Mouse (Mus musculus): ENCODE data around the gene Ackr2. TPM values are rescaled to one million over a fixed set of nuclear protein-coding genes. Genes with fewer than 3 reads are reported as not detected.

Ackr2 gene
- polyA plus RNA-seq, 1 experiment, result 1.1 TPM

DNA sequence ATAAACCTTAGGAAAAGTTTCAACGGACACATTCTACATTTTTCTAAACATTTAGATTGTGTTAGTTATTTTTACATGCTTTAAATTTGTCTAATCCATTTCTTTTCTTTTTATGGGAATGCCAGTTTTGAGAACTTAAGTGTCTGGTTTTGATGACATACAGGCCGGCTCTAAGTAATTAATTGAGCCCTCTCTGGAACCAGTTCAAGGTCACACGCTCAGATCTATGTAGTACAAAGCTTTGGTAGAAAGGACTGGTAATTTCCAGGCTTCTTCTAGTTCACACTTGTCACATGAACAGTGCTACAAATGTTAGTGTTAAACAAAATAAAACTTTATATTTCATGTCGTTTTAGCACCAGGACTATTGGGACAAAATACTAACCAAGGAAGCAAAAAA lies 33.3 kb upstream of the Ackr2 start:
- no peak for DNase-seq
- no peak overlapping the region for H3K27ac ChIP-seq (ENCODE audit: insufficient read depth, low read depth, low read length)
- no peaks in the 10 kb centered on the region for H3K4me1 ChIP-seq (ENCODE audit: control insufficient read depth, insufficient read depth, low read length)
- H3K4me3 ChIP-seq (ENCODE audit: insufficient read depth, low read depth, low read length), result no peak overlapping the region
- no peak for TF ChIP-seq CTCF (conservative IDR thresholded peaks at IDR 0.05; ENCODE audit: insufficient read depth, insufficient read length, low read depth, low read length)
- no peak for TF ChIP-seq POLR2A (IDR thresholded peaks at IDR 0.05; ENCODE audit: low read depth, low read length)
- no peaks in the 10 kb centered on the region for H3K27me3 ChIP-seq (replicated peaks; ENCODE audit: control insufficient read depth, insufficient read depth, low read length)
- no peaks in the 10 kb centered on the region for H3K36me3 ChIP-seq (ENCODE audit: control insufficient read depth, insufficient read depth, low read length)
- 54% methylated on average over 4 of the region's 4 CpGs for WGBS

GRCm38 (mm10) chr9:121865425-121866008 lies 32.6 kb upstream of the Ackr2 start:
- Histone ChIP-seq H3K4me3 (ENCODE audit: insufficient read depth, low read depth, low read length) (no peak overlapping the region), H3K27me3 (replicated peaks; ENCODE audit: control insufficient read depth, insufficient read depth, low read length) (no peaks in the 10 kb centered on the region), H3K36me3 (ENCODE audit: control insufficient read depth, insufficient read depth, low read length) (no peaks in the 10 kb centered on the region), H3K27ac (ENCODE audit: insufficient read depth, low read depth, low read length) (no peak overlapping the region), H3K4me1 (ENCODE audit: control insufficient read depth, insufficient read depth, low read length) (no peaks in the 10 kb centered on the region)
- WGBS, result 63% methylated on average over 3 of the region's 3 CpGs
- no peak for TF ChIP-seq CTCF (conservative IDR thresholded peaks at IDR 0.05; ENCODE audit: insufficient read depth, insufficient read length, low read depth, low read length)
- TF ChIP-seq POLR2A (IDR thresholded peaks at IDR 0.05; ENCODE audit: low read depth, low read length), result no peak
- no peak for DNase-seq

DNA sequence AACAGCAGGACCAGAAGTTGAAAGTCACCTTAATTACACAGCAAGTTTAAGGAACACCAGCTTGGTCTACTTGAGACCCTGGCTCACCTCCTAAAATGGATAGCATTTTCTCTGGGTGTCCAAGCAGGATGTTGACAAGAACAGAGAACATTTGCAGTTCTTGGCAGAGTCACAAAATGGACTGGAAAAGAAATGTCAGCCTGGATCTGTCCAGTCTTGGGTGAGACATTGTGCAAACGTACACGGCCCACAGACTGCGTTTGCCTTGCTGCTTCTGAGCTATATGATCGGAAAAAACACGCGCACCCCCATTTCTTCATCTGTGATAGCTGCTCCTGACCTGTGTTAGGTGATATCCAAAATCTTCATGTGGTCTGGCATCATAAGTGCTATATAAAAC lies 30.5 kb upstream of the Ackr2 start:
- 84% methylated on average over 6 of the region's 6 CpGs for WGBS
- peak overlapping the region; percentile 39; the same call in 1 of the 2 replicates for H3K27ac ChIP-seq (ENCODE audit: insufficient read depth, low read depth, low read length)
- no peaks in the 10 kb centered on the region for H3K4me1 ChIP-seq (ENCODE audit: control insufficient read depth, insufficient read depth, low read length)
- DNase-seq, result peak; percentile 51
- TF ChIP-seq CTCF (conservative IDR thresholded peaks at IDR 0.05; ENCODE audit: insufficient read depth, insufficient read length, low read depth, low read length) (no peak), POLR2A (IDR thresholded peaks at IDR 0.05; ENCODE audit: low read depth, low read length) (no peak)
- H3K27me3 ChIP-seq (replicated peaks; ENCODE audit: control insufficient read depth, insufficient read depth, low read length), result no peaks in the 10 kb centered on the region
- no peak overlapping the region for H3K4me3 ChIP-seq (ENCODE audit: insufficient read depth, low read depth, low read length)
- H3K36me3 ChIP-seq (ENCODE audit: control insufficient read depth, insufficient read depth, low read length), result no peaks in the 10 kb centered on the region

- WGBS, result 78% methylated on average over 6 of the region's 6 CpGs
- TF ChIP-seq POLR2A (IDR thresholded peaks at IDR 0.05; ENCODE audit: low read depth, low read length), result no peak
- TF ChIP-seq CTCF (conservative IDR thresholded peaks at IDR 0.05; ENCODE audit: insufficient read depth, insufficient read length, low read depth, low read length), result no peak
- DNase-seq, result no peak
- Histone ChIP-seq H3K27ac (ENCODE audit: insufficient read depth, low read depth, low read length) (no peak overlapping the region), H3K27me3 (replicated peaks; ENCODE audit: control insufficient read depth, insufficient read depth, low read length) (no peaks in the 10 kb centered on the region), H3K36me3 (ENCODE audit: control insufficient read depth, insufficient read depth, low read length) (no peaks in the 10 kb centered on the region), H3K4me3 (ENCODE audit: insufficient read depth, low read depth, low read length) (no peak overlapping the region), H3K4me1 (ENCODE audit: control insufficient read depth, insufficient read depth, low read length) (no peaks in the 10 kb centered on the region)
Observed at GRCm38 (mm10) chr9:121868236-121868635, 29.9 kb upstream of the Ackr2 start.

- no peaks in the 10 kb centered on the region for H3K27me3 ChIP-seq (replicated peaks; ENCODE audit: control insufficient read depth, insufficient read depth, low read length)
- no peaks in the 10 kb centered on the region for H3K36me3 ChIP-seq (ENCODE audit: control insufficient read depth, insufficient read depth, low read length)
- no peak for DNase-seq
- TF ChIP-seq POLR2A (IDR thresholded peaks at IDR 0.05; ENCODE audit: low read depth, low read length), result no peak
- H3K4me1 ChIP-seq (ENCODE audit: control insufficient read depth, insufficient read depth, low read length), result no peaks in the 10 kb centered on the region
- no peak overlapping the region for H3K4me3 ChIP-seq (ENCODE audit: insufficient read depth, low read depth, low read length)
- H3K27ac ChIP-seq (ENCODE audit: insufficient read depth, low read depth, low read length), result no peak overlapping the region
- WGBS, result 83% methylated on average over 5 of the region's 5 CpGs
Observed at GRCm38 (mm10) chr9:121869432-121869831, 28.7 kb upstream of the Ackr2 start.

DNA sequence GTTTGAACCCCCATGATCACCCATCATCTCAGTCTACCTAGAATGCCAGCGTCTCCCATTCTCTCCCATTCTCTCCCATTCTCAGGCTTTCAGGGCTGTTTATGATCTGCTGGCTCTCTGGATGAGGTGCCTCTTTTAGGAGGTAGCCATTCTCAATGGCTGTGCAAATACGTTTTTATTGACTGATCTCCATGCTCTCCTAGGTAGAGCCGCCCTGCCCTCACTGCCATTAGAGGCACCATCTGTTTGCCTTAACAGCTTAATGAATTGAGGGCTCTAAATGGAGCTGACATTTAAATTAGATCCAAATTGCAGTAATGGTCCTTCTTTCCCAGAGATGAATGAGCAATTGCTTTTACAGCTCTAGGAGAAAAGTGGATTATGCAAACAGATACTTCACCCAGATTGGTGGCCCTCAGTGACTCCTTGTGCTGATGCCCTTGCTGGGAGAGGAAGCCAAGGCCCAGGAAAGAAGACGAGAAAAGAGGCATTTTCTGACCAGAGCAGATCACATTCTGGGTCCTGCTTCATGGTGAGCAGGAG lies 28.1 kb upstream of the Ackr2 start:
- Histone ChIP-seq H3K27me3 (replicated peaks; ENCODE audit: control insufficient read depth, insufficient read depth, low read length) (no peaks in the 10 kb centered on the region), H3K27ac (ENCODE audit: insufficient read depth, low read depth, low read length) (no peak overlapping the region), H3K4me3 (ENCODE audit: insufficient read depth, low read depth, low read length) (no peak overlapping the region), H3K4me1 (ENCODE audit: control insufficient read depth, insufficient read depth, low read length) (no peaks in the 10 kb centered on the region), H3K36me3 (ENCODE audit: control insufficient read depth, insufficient read depth, low read length) (no peaks in the 10 kb centered on the region)
- TF ChIP-seq CTCF (conservative IDR thresholded peaks at IDR 0.05; ENCODE audit: insufficient read depth, insufficient read length, low read depth, low read length), result no peak
- no peak for TF ChIP-seq POLR2A (IDR thresholded peaks at IDR 0.05; ENCODE audit: low read depth, low read length)
- no peak for DNase-seq
- WGBS, result 71% methylated on average over 4 of the region's 4 CpGs

DNA sequence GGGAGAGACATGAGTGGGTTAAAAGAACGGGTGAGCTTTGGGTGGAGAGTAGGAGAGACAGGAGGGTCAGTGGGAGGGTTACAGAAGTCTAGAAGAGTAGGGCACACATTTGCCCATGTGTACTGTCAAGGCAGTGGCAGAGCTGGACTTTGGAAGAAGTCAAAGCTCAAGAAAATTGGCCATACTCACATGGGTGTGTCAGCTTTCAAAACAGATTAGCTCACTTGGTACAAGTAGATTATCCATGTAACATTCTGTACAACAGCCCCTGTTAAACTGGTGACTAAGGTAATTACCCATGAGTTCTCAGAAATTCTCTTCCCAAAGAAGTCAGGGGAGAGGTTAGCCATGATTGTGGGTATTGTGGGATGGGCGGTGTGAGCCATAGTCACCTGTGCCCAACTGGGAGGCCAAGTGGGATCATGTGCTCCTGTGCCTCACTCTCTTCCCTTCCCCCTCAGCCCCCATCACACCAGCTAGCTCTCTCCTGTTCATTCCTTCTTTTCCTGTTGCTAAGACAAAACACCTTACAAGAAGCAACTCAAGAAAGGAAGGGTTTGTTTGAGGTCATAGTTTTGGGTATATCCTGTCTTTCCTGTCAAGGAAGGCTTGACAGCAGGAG lies 26.0 kb upstream of the Ackr2 start:
- Histone ChIP-seq H3K27me3 (replicated peaks; ENCODE audit: control insufficient read depth, insufficient read depth, low read length) (no peaks in the 10 kb centered on the region), H3K27ac (ENCODE audit: insufficient read depth, low read depth, low read length) (no peak overlapping the region), H3K4me3 (ENCODE audit: insufficient read depth, low read depth, low read length) (no peak overlapping the region), H3K36me3 (ENCODE audit: control insufficient read depth, insufficient read depth, low read length) (no peaks in the 10 kb centered on the region), H3K4me1 (ENCODE audit: control insufficient read depth, insufficient read depth, low read length) (no peaks in the 10 kb centered on the region)
- 75% methylated on average over 2 of the region's 2 CpGs for WGBS
- TF ChIP-seq CTCF (conservative IDR thresholded peaks at IDR 0.05; ENCODE audit: insufficient read depth, insufficient read length, low read depth, low read length), result no peak
- TF ChIP-seq POLR2A (IDR thresholded peaks at IDR 0.05; ENCODE audit: low read depth, low read length), result no peak
- peak; percentile 28 for DNase-seq

Data from kidney, adult 2 months (tissue).